Mouse (Mus musculus) G1E (cell line): ENCODE results near the gene Hnrnpul2. TPM values are rescaled to one million over a fixed set of nuclear protein-coding genes. Genes with fewer than 3 reads are reported as not detected.

Experiments
- ATAC-seq: 2 replicates; pipeline ENCODE4 v1.8.0; 2016; ENCODE audit warnings: mild to moderate bottlenecking; ENCODE audit not compliant: insufficient number of reproducible peaks, poor library complexity, low FRiP score, severe bottlenecking; ENCODE audit errors: extremely low read depth
- DNase-seq: peaks from one replicate; pipeline ENCODE4 v3.0.0; 2012; ENCODE audit warnings: low spot score
- H3K27me3 ChIP-seq: 2 replicates; pipeline ENCODE4 v1.6.1; 2012; ENCODE audit warnings: mild to moderate bottlenecking, low read length, inconsistent platforms; ENCODE audit not compliant: insufficient read depth
- H3K36me3 ChIP-seq: replicated peaks from 2 replicates; pipeline ENCODE3; 2012; ENCODE audit warnings: mild to moderate bottlenecking, inconsistent platforms
- H3K4me1 ChIP-seq: 2 replicates; pipeline ENCODE4 v1.6.1; 2012; ENCODE audit warnings: low read depth, low read length, inconsistent platforms, mixed read lengths; ENCODE audit not compliant: insufficient read depth
- H3K4me3 ChIP-seq: 2 replicates; pipeline ENCODE4 v1.5.1; 2012; ENCODE audit warnings: low read depth, mild to moderate bottlenecking, inconsistent platforms, low read length, moderate library complexity, mixed read lengths
- H3K9me3 ChIP-seq: replicated peaks from 2 replicates; pipeline ENCODE4 v1.6.1; 2012; ENCODE audit warnings: inconsistent platforms
- CTCF ChIP-seq: IDR thresholded peaks from 2 replicates; pipeline ENCODE4 v1.5.1; 2012; ENCODE audit warnings: low read depth, low read length, inconsistent platforms, mixed read lengths
- GATA1 ChIP-seq: IDR thresholded peaks from 2 replicates; pipeline ENCODE4 v1.6.1; 2012; ENCODE audit warnings: borderline replicate concordance, low read length, inconsistent platforms, mixed read lengths
- GATA2 ChIP-seq: IDR thresholded peaks from 2 replicates; pipeline ENCODE4 v1.6.1; 2012; ENCODE audit warnings: low read depth, low read length, inconsistent platforms, borderline replicate concordance
- POLR2AphosphoS5 ChIP-seq: IDR thresholded peaks from 2 replicates; pipeline ENCODE4 v1.6.1; 2012; ENCODE audit warnings: low read depth, low read length, inconsistent platforms; ENCODE audit not compliant: insufficient replicate concordance
- TAL1 ChIP-seq: conservative IDR thresholded peaks from 2 replicates; pipeline ENCODE4 v1.6.1; 2012; ENCODE audit warnings: low read depth, low read length, inconsistent platforms, mixed read lengths
- polyA plus RNA-seq: library from polyadenylated mRNA; stranded (reverse); fragments of >175 nt; gene quantifications from 2 replicates; pipeline ENCODE4 v1.2.3, GENCODE M21; 2012
- total RNA-seq, 2 experiments: library from RNA; stranded (forward) in 1 of 2; stranded (reverse) in 1 of 2; fragments of 200-1000 nt in 1 of 2; fragments of >200 nt in 1 of 2; fragmentation: Nextera tagmentation in 1 of 2; gene quantifications; 2 replicates each; pipeline ENCODE4 v1.2.3; 2014 to 2017

The Hnrnpul2 gene
- total and polyA plus RNA-seq, 3 experiments = 45.9 to 114 (median 82.1) TPM

GRCm38 (mm10) chr19:8798947-8799315 lies 20.9 kb upstream of the Hnrnpul2 start:
- H3K9me3 ChIP-seq = 0 out of 2 replicates have a peak, but pooled peaks cover 2% of the 10 kb centered on the region
- peaks cover 38% of the 10 kb centered on the region for H3K36me3 ChIP-seq
- peak overlapping the region; percentile 85; the same call in 1 of the 2 replicates for H3K4me3 ChIP-seq
- DNase-seq = no peak
- ATAC-seq = no peak
- TF ChIP-seq GATA2 (no peak), POLR2AphosphoS5 (no peak), CTCF (no peak), TAL1 (no peak), GATA1 (no peak)
- peaks cover 49% of the 10 kb centered on the region for H3K4me1 ChIP-seq
- H3K27me3 ChIP-seq = no peaks in the 10 kb centered on the region

GRCm38 (mm10) chr19:8802130-8802821 lies 17.5 kb upstream of the Hnrnpul2 start, which contains the start of gene Zbtb3:
Gene Zbtb3, plus strand, starts transcription at chr19:8802555.
- Histone ChIP-seq H3K27me3 (no peaks in the 10 kb centered on the region), H3K4me1 (peaks cover 53% of the 10 kb centered on the region), H3K4me3 (peak within 1 kb of the TSS; percentile 74), H3K9me3 (no peaks in the 10 kb centered on the region), H3K36me3 (peaks cover 41% of the 10 kb centered on the region)
- DNase-seq (peak; percentile 88), ATAC-seq (peak; percentile 95)
- TF ChIP-seq TAL1 (no peak), GATA1 (no peak), POLR2AphosphoS5 (no peak), GATA2 (no peak)

- Histone ChIP-seq H3K4me3 (no peak overlapping the region; the same call in 1 of the 2 replicates), H3K4me1 (peaks cover 50% of the 10 kb centered on the region), H3K27me3 (no peaks in the 10 kb centered on the region), H3K36me3 (peaks cover 51% of the 10 kb centered on the region), H3K9me3 (no peaks in the 10 kb centered on the region)
- TF ChIP-seq CTCF (no peak), TAL1 (no peak), GATA1 (no peak), GATA2 (no peak), POLR2AphosphoS5 (no peak)
- ATAC-seq (no peak), DNase-seq (no peak)
Observed at GRCm38 (mm10) chr19:8803204-8803780, 16.5 kb upstream of the Hnrnpul2 start.

GRCm38 (mm10) chr19:8803879-8804660 lies 15.7 kb upstream of the Hnrnpul2 start:
- Histone ChIP-seq H3K9me3 (no peaks in the 10 kb centered on the region), H3K4me1 (peaks cover 47% of the 10 kb centered on the region), H3K4me3 (peak overlapping the region; percentile 28; the same call in 1 of the 2 replicates), H3K36me3 (peaks cover 57% of the 10 kb centered on the region), H3K27me3 (no peaks in the 10 kb centered on the region)
- DNase-seq = no peak
- no peak for TF ChIP-seq POLR2AphosphoS5
- no peak for ATAC-seq

GRCm38 (mm10) chr19:8806810-8807209 lies 13.0 kb upstream of the Hnrnpul2 start:
- Histone ChIP-seq H3K36me3 (peaks cover 78% of the 10 kb centered on the region), H3K27me3 (no peaks in the 10 kb centered on the region), H3K4me3 (no peak overlapping the region), H3K9me3 (no peaks in the 10 kb centered on the region), H3K4me1 (peaks cover 34% of the 10 kb centered on the region)
- no peak for DNase-seq
- TF ChIP-seq GATA2 (no peak), CTCF (no peak), TAL1 (no peak), GATA1 (no peak)
- no peak for ATAC-seq

GRCm38 (mm10) chr19:8815812-8816211 lies 4.0 kb upstream of the Hnrnpul2 start:
- H3K36me3 ChIP-seq = peaks cover 63% of the 10 kb centered on the region
- TF ChIP-seq GATA1 (no peak), POLR2AphosphoS5 (no peak), CTCF (no peak), TAL1 (no peak), GATA2 (no peak)
- DNase-seq = no peak

More at GRCm38 (mm10) chr19:8815812-8816211, 4.0 kb upstream of the Hnrnpul2 start:
- Histone ChIP-seq H3K27me3 (no peaks in the 10 kb centered on the region), H3K9me3 (no peaks in the 10 kb centered on the region), H3K4me1 (peaks cover 30% of the 10 kb centered on the region), H3K4me3 (no peak overlapping the region)
- ATAC-seq = no peak
